Mouse (Mus musculus): Measurements from ENCODE around the gene Cdkl3.

Gene Cdkl3

GRCm38 (mm10) chr11:52124468-52124867, 120.4 kb downstream of the Cdkl3 start:
- TF ChIP-seq CTCF (conservative IDR thresholded peaks at IDR 0.05; ENCODE audit: low read length) (no peak), NANOG (IDR thresholded peaks at IDR 0.05; ENCODE audit: borderline replicate concordance, low read length) (no peak), POU5F1 (IDR thresholded peaks at IDR 0.05; ENCODE audit: borderline replicate concordance, low read length) (no peak)
- H3K4me3 ChIP-seq (replicated peaks; ENCODE audit: low read length): no peak overlapping the region
- peaks cover 20% of the 10 kb centered on the region; the same call in 1 of the 2 replicates for H3K4me1 ChIP-seq (replicated peaks; ENCODE audit: low read depth, low read length)
- peaks cover 80% of the 10 kb centered on the region for H3K36me3 ChIP-seq (ENCODE audit: insufficient read depth, low read length)
- no peaks in the 10 kb centered on the region for H3K9me3 ChIP-seq (ENCODE audit: low read length)
- no peaks in the 10 kb centered on the region for H3K27me3 ChIP-seq (ENCODE audit: insufficient read depth, low read length)

- H3K4me1 ChIP-seq (replicated peaks; ENCODE audit: low read depth, low read length): peaks cover 13% of the 10 kb centered on the region; the same call in 1 of the 2 replicates
- no peak overlapping the region for H3K4me3 ChIP-seq (replicated peaks; ENCODE audit: low read length)
- peaks cover 54% of the 10 kb centered on the region for H3K36me3 ChIP-seq (ENCODE audit: insufficient read depth, low read length)
- no peaks in the 10 kb centered on the region for H3K9me3 ChIP-seq (ENCODE audit: low read length)
- no peaks in the 10 kb centered on the region for H3K27me3 ChIP-seq (ENCODE audit: insufficient read depth, low read length)
- TF ChIP-seq NANOG (IDR thresholded peaks at IDR 0.05; ENCODE audit: borderline replicate concordance, low read length) (no peak), POU5F1 (IDR thresholded peaks at IDR 0.05; ENCODE audit: borderline replicate concordance, low read length) (no peak), CTCF (conservative IDR thresholded peaks at IDR 0.05; ENCODE audit: low read length) (no peak)
Measured at GRCm38 (mm10) chr11:52127169-52127568, 123.1 kb downstream of the Cdkl3 start.

GRCm38 (mm10) chr11:52127760-52128159, 123.7 kb downstream of the Cdkl3 start:
- Histone ChIP-seq H3K36me3 (ENCODE audit: insufficient read depth, low read length) (peaks cover 48% of the 10 kb centered on the region), H3K4me1 (replicated peaks; ENCODE audit: low read depth, low read length) (peaks cover 13% of the 10 kb centered on the region; the same call in 1 of the 2 replicates), H3K9me3 (ENCODE audit: low read length) (no peaks in the 10 kb centered on the region), H3K27me3 (ENCODE audit: insufficient read depth, low read length) (no peaks in the 10 kb centered on the region), H3K4me3 (replicated peaks; ENCODE audit: low read length) (no peak overlapping the region)
- no peak for TF ChIP-seq NANOG (IDR thresholded peaks at IDR 0.05; ENCODE audit: borderline replicate concordance, low read length)
- no peak for TF ChIP-seq CTCF (conservative IDR thresholded peaks at IDR 0.05; ENCODE audit: low read length)
- TF ChIP-seq POU5F1 (IDR thresholded peaks at IDR 0.05; ENCODE audit: borderline replicate concordance, low read length): no peak

- Histone ChIP-seq H3K9me3 (ENCODE audit: low read length) (no peaks in the 10 kb centered on the region), H3K4me3 (replicated peaks; ENCODE audit: low read length) (no peak overlapping the region), H3K27me3 (ENCODE audit: insufficient read depth, low read length) (no peaks in the 10 kb centered on the region), H3K36me3 (ENCODE audit: insufficient read depth, low read length) (peaks cover 41% of the 10 kb centered on the region), H3K4me1 (replicated peaks; ENCODE audit: low read depth, low read length) (peaks cover 13% of the 10 kb centered on the region; the same call in 1 of the 2 replicates)
- TF ChIP-seq NANOG (IDR thresholded peaks at IDR 0.05; ENCODE audit: borderline replicate concordance, low read length): no peak
- TF ChIP-seq CTCF (conservative IDR thresholded peaks at IDR 0.05; ENCODE audit: low read length): no peak
- TF ChIP-seq POU5F1 (IDR thresholded peaks at IDR 0.05; ENCODE audit: borderline replicate concordance, low read length): no peak
Measured at GRCm38 (mm10) chr11:52128316-52129061, 124.5 kb downstream of the Cdkl3 start.

- Histone ChIP-seq H3K4me3 (replicated peaks; ENCODE audit: low read length) (no peak overlapping the region), H3K4me1 (replicated peaks; ENCODE audit: low read depth, low read length) (peaks cover 13% of the 10 kb centered on the region; the same call in 1 of the 2 replicates), H3K9me3 (ENCODE audit: low read length) (peaks cover 4% of the 10 kb centered on the region), H3K27me3 (ENCODE audit: insufficient read depth, low read length) (no peaks in the 10 kb centered on the region), H3K36me3 (ENCODE audit: insufficient read depth, low read length) (peaks cover 34% of the 10 kb centered on the region)
- no peak for TF ChIP-seq POU5F1 (IDR thresholded peaks at IDR 0.05; ENCODE audit: borderline replicate concordance, low read length)
- TF ChIP-seq CTCF (conservative IDR thresholded peaks at IDR 0.05; ENCODE audit: low read length): 0 out of 2 replicates have a peak, but pooled peaks have one; percentile 10
Measured at GRCm38 (mm10) chr11:52129171-52129570, 125.2 kb downstream of the Cdkl3 start.

- Histone ChIP-seq H3K9me3 (ENCODE audit: low read length) (peaks cover 11% of the 10 kb centered on the region), H3K36me3 (ENCODE audit: insufficient read depth, low read length) (peaks cover 27% of the 10 kb centered on the region), H3K4me3 (replicated peaks; ENCODE audit: low read length) (no peak overlapping the region), H3K4me1 (replicated peaks; ENCODE audit: low read depth, low read length) (peaks cover 13% of the 10 kb centered on the region; the same call in 1 of the 2 replicates), H3K27me3 (ENCODE audit: insufficient read depth, low read length) (no peaks in the 10 kb centered on the region)
- no peak for TF ChIP-seq NANOG (IDR thresholded peaks at IDR 0.05; ENCODE audit: borderline replicate concordance, low read length)
- no peak for TF ChIP-seq CTCF (conservative IDR thresholded peaks at IDR 0.05; ENCODE audit: low read length)
- TF ChIP-seq POU5F1 (IDR thresholded peaks at IDR 0.05; ENCODE audit: borderline replicate concordance, low read length): no peak
Measured at GRCm38 (mm10) chr11:52129621-52130450, 125.8 kb downstream of the Cdkl3 start.

GRCm38 (mm10) chr11:52130451-52131068, 126.5 kb downstream of the Cdkl3 start:
- H3K36me3 ChIP-seq (ENCODE audit: insufficient read depth, low read length): peaks cover 20% of the 10 kb centered on the region
- H3K4me1 ChIP-seq (replicated peaks; ENCODE audit: low read depth, low read length): peaks cover 13% of the 10 kb centered on the region; the same call in 1 of the 2 replicates
- peaks cover 18% of the 10 kb centered on the region for H3K9me3 ChIP-seq (ENCODE audit: low read length)
- no peaks in the 10 kb centered on the region for H3K27me3 ChIP-seq (ENCODE audit: insufficient read depth, low read length)
- no peak overlapping the region for H3K4me3 ChIP-seq (replicated peaks; ENCODE audit: low read length)
- TF ChIP-seq POU5F1 (IDR thresholded peaks at IDR 0.05; ENCODE audit: borderline replicate concordance, low read length) (no peak), CTCF (conservative IDR thresholded peaks at IDR 0.05; ENCODE audit: low read length) (peak; percentile 51)
